Mouse (Mus musculus): ENCODE results near the gene Gm9958. TPM values are rescaled to one million over a fixed set of nuclear protein-coding genes. Genes with fewer than 3 reads are reported as not detected.
A peak's percentile ranks its signal among the peaks of the same experiment; 100 is the strongest.

The Gm9958 gene
- polyA plus RNA-seq (2016; fragmentation: Nextera tagmentation; extraction: Ambion mirVana) = 6.4 and 6.5 TPM in 2 replicates

GRCm38 (mm10) chr5:90367067-90367303, at the start of gene Gm9958:
TSS of gene Gm9958 (plus strand) at chr5:90367204.
- WGBS = 3% methylated on average over 7 of the region's 7 CpGs
- ATAC-seq (ENCODE audit: low FRiP score, low read depth) = no peak
- H3K4me1 ChIP-seq = peaks cover 10% of the 10 kb centered on the region

GRCm38 (mm10) chr5:90331071-90331470, 35.9 kb upstream of the Gm9958 start:
- Histone ChIP-seq H3K36me3 (no peaks in the 10 kb centered on the region), H3K4me2 (replicated peaks) (no peak overlapping the region), H3K27me3 (replicated peaks) (no peaks in the 10 kb centered on the region), H3K9me3 (no peaks in the 10 kb centered on the region), H3K27ac (no peak overlapping the region), H3K4me1 (no peaks in the 10 kb centered on the region), H3K4me3 (no peak overlapping the region), H3K9ac (no peak overlapping the region)
- 88% methylated on average over 1 of the region's 1 CpGs for WGBS
- ATAC-seq (ENCODE audit: low FRiP score, low read depth) = no peak

More at GRCm38 (mm10) chr5:90367067-90367303, at the start of gene Gm9958:
- H3K4me2 ChIP-seq (replicated peaks) = peak within 1 kb of the TSS; percentile 76
- no peaks in the 10 kb centered on the region for H3K9me3 ChIP-seq
- H3K4me3 ChIP-seq = peak within 1 kb of the TSS; percentile 95
- H3K27ac ChIP-seq = peak within 1 kb of the TSS; percentile 98
- H3K36me3 ChIP-seq = no peaks in the 10 kb centered on the region
- no peaks in the 10 kb centered on the region for H3K27me3 ChIP-seq (replicated peaks)
- H3K9ac ChIP-seq = peak within 1 kb of the TSS; percentile 96

- Histone ChIP-seq H3K27ac (no peak overlapping the region), H3K36me3 (no peaks in the 10 kb centered on the region), H3K27me3 (replicated peaks) (no peaks in the 10 kb centered on the region), H3K4me2 (replicated peaks) (no peak overlapping the region), H3K9me3 (no peaks in the 10 kb centered on the region), H3K9ac (no peak overlapping the region), H3K4me1 (no peaks in the 10 kb centered on the region), H3K4me3 (no peak overlapping the region)
- WGBS = 90% methylated on average over 2 of the region's 2 CpGs
- no peak for ATAC-seq (ENCODE audit: low FRiP score, low read depth)
These were observed 34.5 kb upstream of the Gm9958 start for GRCm38 (mm10) chr5:90332478-90332877.

- WGBS = 30% methylated on average over 7 of the region's 7 CpGs
- Histone ChIP-seq H3K4me1 (peaks cover 7% of the 10 kb centered on the region), H3K27ac (no peak overlapping the region), H3K36me3 (no peaks in the 10 kb centered on the region), H3K27me3 (replicated peaks) (no peaks in the 10 kb centered on the region), H3K9me3 (no peaks in the 10 kb centered on the region), H3K4me3 (no peak overlapping the region), H3K9ac (no peak overlapping the region), H3K4me2 (replicated peaks) (peak overlapping the region; percentile 43)
- peak; percentile 48; the same call in 1 of the 2 replicates for ATAC-seq (ENCODE audit: low FRiP score, low read depth)
These were observed 28.6 kb upstream of the Gm9958 start for GRCm38 (mm10) chr5:90338177-90339091.

DNA sequence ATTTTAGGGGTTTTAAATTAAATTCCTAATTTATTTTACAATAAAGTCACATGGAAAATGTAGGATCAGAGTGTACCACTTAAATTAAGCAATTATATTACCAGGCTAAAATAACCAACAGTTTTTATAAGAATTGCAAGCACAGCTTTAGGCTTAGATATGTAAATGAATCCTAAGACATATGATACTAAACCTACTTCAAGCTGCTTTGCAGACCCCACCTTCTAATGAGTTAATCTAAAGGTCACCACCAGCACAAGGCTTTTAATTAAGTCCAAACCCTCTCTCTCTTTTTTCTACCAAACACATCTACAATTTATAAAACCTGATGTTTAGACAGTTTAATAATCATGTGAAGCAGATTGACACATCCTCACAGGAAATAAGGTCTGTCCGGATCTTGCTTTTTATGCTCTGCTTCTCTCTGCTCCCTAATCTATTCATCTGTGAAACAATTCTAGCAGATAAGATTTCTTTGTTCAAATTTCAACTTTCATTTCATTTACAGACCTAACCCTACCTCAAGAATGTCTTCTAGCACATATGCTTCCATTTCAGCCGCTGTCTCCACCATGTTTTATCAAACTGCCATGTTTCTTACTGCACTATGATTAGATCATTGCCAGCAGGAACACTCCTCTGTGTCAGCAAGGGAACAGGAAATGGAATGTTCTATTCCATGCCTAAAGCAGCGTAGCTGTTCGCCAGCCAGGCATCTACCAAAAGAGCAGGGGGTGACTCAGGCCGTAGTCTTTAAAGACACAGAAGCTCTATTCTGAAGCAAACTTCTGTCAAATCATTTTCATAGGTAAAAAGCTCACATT, 27.7 kb upstream of the Gm9958 start:
- Histone ChIP-seq H3K27me3 (replicated peaks) (no peaks in the 10 kb centered on the region), H3K4me2 (replicated peaks) (peak overlapping the region; percentile 51), H3K27ac (no peak overlapping the region; the same call in 1 of the 2 replicates), H3K36me3 (no peaks in the 10 kb centered on the region), H3K9ac (peak overlapping the region; percentile 40), H3K9me3 (no peaks in the 10 kb centered on the region), H3K4me1 (peaks cover 7% of the 10 kb centered on the region), H3K4me3 (peak overlapping the region; percentile 27)
- 29% methylated on average over 5 of the region's 5 CpGs for WGBS
- peak; percentile 94 for ATAC-seq (ENCODE audit: low FRiP score, low read depth)

DNA sequence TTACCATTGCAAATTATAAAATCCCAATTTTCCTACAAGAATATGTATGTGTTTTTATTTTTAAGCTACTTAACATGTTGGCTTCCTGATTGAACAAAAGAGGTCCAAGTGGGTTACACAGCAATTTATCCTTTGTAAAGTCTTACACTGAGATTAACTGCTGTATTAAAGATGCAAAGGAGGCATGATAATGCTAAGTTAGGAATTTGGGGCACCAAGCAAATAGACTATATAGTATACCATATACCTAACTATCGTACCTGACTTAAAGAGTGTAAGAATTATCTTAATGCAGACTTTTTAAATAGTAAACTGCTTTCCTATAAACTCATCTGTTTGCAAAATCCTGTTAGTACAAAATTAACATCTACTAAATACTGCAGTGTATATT, 27.1 kb upstream of the Gm9958 start:
- Histone ChIP-seq H3K4me2 (replicated peaks) (peak overlapping the region; percentile 51), H3K9me3 (no peaks in the 10 kb centered on the region), H3K36me3 (no peaks in the 10 kb centered on the region), H3K4me1 (peaks cover 7% of the 10 kb centered on the region), H3K27ac (no peak overlapping the region), H3K9ac (no peak overlapping the region), H3K4me3 (no peak overlapping the region), H3K27me3 (replicated peaks) (no peaks in the 10 kb centered on the region)
- 91% methylated on average over 1 of the region's 1 CpGs for WGBS
- no peak for ATAC-seq (ENCODE audit: low FRiP score, low read depth)

DNA sequence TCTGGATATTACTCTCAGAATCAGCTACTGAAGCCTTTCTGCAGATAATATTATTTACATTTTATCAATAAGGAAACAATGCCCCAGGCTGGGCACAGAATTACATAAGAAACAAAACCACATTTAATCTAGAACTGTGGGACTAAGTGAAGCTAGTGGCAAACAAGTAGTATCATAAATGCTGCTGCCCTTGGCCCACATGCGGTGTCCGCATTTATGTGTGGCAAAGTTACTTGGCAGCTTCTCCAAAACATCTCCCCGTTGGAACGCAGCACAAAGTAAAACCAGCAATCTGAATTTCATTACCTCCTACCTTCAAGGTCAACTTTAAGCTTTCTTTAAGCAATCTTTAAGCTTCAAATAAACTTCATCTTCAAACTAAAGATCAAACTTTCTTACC, 26.2 kb upstream of the Gm9958 start:
- Histone ChIP-seq H3K9me3 (no peaks in the 10 kb centered on the region), H3K4me3 (no peak overlapping the region), H3K9ac (no peak overlapping the region), H3K4me1 (peaks cover 7% of the 10 kb centered on the region), H3K27ac (no peak overlapping the region), H3K27me3 (replicated peaks) (no peaks in the 10 kb centered on the region), H3K36me3 (no peaks in the 10 kb centered on the region), H3K4me2 (replicated peaks) (no peak overlapping the region)
- 87% methylated on average over 4 of the region's 4 CpGs for WGBS
- no peak for ATAC-seq (ENCODE audit: low FRiP score, low read depth)

DNA sequence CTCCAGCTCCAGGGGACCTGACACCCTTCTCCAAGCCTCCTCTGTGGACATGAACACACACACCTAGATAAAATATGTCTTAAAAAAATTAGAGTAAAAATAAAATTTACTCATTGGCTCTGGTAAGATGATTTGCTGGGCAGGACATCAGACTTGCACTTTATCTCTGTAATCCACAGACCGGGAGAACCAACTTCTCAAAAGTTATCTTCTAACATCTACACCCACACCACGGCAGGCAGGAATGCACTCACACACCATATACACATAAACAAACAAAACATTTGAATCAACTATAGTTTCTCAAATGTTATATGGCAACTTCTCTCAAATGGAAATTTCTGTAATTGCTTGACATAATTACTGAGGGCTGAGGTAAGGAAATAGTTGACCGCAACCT, 20.1 kb upstream of the Gm9958 start:
- no peak for ATAC-seq (ENCODE audit: low FRiP score, low read depth)
- H3K4me3 ChIP-seq = no peak overlapping the region
- WGBS = 93% methylated on average over 3 of the region's 3 CpGs

DNA sequence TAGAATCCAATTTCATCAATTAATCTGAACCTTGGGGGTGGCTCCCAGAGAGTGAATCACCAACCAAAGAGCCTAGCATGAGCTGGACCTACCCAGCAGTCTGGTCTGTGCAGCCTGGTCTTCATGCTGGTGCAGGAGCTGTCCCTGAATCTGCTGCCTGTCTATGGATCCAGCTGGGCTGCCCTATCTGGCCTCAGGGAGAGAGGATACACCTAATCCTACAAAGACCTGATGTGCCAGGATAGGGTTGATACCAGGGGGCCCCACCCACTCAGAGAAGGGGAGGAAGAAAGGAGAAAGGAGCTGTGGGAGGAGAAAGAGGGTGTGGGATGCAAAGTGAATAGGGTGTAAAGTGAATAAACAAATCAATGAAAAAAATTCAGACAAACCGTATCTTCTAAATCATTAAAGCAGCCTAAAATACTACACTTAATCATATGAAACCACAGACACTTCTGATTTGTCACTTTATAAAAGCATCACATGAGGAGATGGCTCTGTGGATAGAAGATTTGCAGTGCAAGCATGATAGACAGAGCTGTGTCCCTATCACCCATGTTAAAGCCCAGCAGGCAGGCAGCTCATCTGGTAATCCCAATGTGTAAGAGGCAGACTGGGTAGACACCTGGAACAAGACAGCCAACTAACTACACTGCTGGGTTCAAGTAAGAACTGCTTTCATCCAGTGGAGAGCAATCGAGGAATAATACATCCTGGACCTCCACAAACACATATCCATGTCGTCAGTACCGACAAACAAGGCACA, 13.3 kb upstream of the Gm9958 start:
- Histone ChIP-seq H3K4me3 (no peak overlapping the region), H3K4me1 (no peaks in the 10 kb centered on the region), H3K9me3 (no peaks in the 10 kb centered on the region), H3K9ac (no peak overlapping the region), H3K27me3 (replicated peaks) (no peaks in the 10 kb centered on the region), H3K4me2 (replicated peaks) (no peak overlapping the region), H3K27ac (no peak overlapping the region), H3K36me3 (no peaks in the 10 kb centered on the region)
- WGBS = 95% methylated on average over 4 of the region's 4 CpGs
- no peak for ATAC-seq (ENCODE audit: low FRiP score, low read depth)

More for the DNA sequence above, 20.1 kb upstream of the Gm9958 start:
- Histone ChIP-seq H3K27me3 (replicated peaks) (no peaks in the 10 kb centered on the region), H3K9ac (no peak overlapping the region), H3K36me3 (no peaks in the 10 kb centered on the region), H3K27ac (no peak overlapping the region), H3K4me2 (replicated peaks) (no peak overlapping the region), H3K4me1 (no peaks in the 10 kb centered on the region), H3K9me3 (no peaks in the 10 kb centered on the region)

DNA sequence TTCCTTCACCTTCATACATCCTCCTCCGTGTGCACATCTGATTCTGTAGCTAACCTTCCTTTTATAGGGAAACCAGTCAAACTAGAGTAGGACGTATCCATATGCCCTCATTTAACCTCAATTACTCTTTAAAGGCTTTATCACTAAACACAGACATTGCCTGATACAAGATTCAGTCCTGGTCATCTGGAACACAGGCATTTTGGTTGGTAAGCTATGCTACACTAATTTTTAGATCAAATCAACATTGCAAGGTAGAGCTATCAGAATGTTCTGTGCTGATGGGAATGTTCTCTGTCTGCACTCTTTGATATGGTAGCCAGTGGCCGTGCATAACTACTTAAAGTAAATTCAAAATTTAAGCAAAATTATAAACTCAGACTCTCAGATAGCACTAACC, 11.2 kb upstream of the Gm9958 start:
- Histone ChIP-seq H3K4me1 (no peaks in the 10 kb centered on the region), H3K27me3 (replicated peaks) (no peaks in the 10 kb centered on the region), H3K36me3 (peaks cover 4% of the 10 kb centered on the region; the same call in 1 of the 2 replicates), H3K9me3 (no peaks in the 10 kb centered on the region), H3K27ac (no peak overlapping the region), H3K4me2 (replicated peaks) (no peak overlapping the region), H3K9ac (no peak overlapping the region), H3K4me3 (no peak overlapping the region)
- ATAC-seq (ENCODE audit: low FRiP score, low read depth) = no peak
- WGBS = 95% methylated on average over 3 of the region's 3 CpGs

DNA sequence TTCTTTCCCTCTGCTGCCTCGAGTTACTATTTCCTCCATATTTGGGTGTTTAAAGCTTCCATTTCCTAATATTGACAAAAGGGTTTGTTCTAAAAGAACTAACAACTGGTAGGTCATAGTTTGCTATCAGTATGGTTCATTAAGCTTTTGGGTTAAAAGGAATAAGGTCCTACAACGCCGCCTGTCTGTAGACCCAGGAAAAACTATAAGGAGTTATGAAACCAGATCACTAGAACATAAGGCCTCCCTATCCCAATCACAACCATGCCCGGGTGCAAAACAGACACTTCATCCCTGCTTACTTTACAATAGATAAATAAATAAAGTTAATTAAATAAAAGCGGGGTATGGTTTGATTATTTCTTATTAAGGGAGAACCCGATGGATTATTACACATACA, 2.5 kb upstream of the Gm9958 start:
- Histone ChIP-seq H3K27me3 (replicated peaks) (no peaks in the 10 kb centered on the region), H3K4me2 (replicated peaks) (peak overlapping the region; percentile 76), H3K9me3 (no peaks in the 10 kb centered on the region), H3K4me3 (peak overlapping the region; percentile 95), H3K27ac (no peak overlapping the region), H3K9ac (peak overlapping the region; percentile 96), H3K36me3 (peaks cover 4% of the 10 kb centered on the region; the same call in 1 of the 2 replicates), H3K4me1 (peaks cover 10% of the 10 kb centered on the region)
- ATAC-seq (ENCODE audit: low FRiP score, low read depth) = no peak
- WGBS = 4% methylated on average over 6 of the region's 6 CpGs
